Mouse (Mus musculus): Measurements from ENCODE around the gene Olfr535.
"Not testable (repeated sequence)": the region's sequence is repeated elsewhere in the genome, so short reads cannot be mapped to it uniquely, and the experiment has no call there.

The Olfr535 gene

GRCm38 (mm10) chr7:140483916-140484315 is at the start of gene Olfr535:
Gene Olfr535 (plus strand): TSS chr7:140484216.
- DNase-seq = no peak

GRCm38 (mm10) chr7:140443141-140443540 is 40.9 kb upstream of the Olfr535 start:
- no peak for DNase-seq

- not testable (repeated sequence) for DNase-seq
Measured at GRCm38 (mm10) chr7:140463070-140463469, 20.9 kb upstream of the Olfr535 start, which contains the start of gene Olfr533. Gene Olfr533 (plus strand): TSS chr7:140463370.

GRCm38 (mm10) chr7:140477886-140478285 is 6.1 kb upstream of the Olfr535 start:
- no peak for DNase-seq

GRCm38 (mm10) chr7:140478733-140479132 is 5.3 kb upstream of the Olfr535 start:
- DNase-seq = peak; percentile 51

- no peak for DNase-seq
Measured at GRCm38 (mm10) chr7:140488981-140489380, 5.0 kb downstream of the Olfr535 start.

- no peak for DNase-seq
Measured at GRCm38 (mm10) chr7:140494231-140494630, 10.2 kb downstream of the Olfr535 start.

GRCm38 (mm10) chr7:140494702-140495101 is 10.7 kb downstream of the Olfr535 start:
- DNase-seq = no peak

- not testable (repeated sequence) for DNase-seq
Measured at GRCm38 (mm10) chr7:140507346-140508021, 23.5 kb downstream of the Olfr535 start, which contains the start of gene Olfr536. Gene Olfr536 (minus strand): TSS chr7:140507396.

GRCm38 (mm10) chr7:140539746-140540145 is 55.7 kb downstream of the Olfr535 start:
- no peak for DNase-seq

All from right cerebral cortex, postnatal 25 days (tissue).